Mouse (Mus musculus): ENCODE results near the gene Tnp1.

- TF ChIP-seq CTCF (IDR thresholded peaks at IDR 0.05; ENCODE audit: low read depth, low read length) = no peak
- TF ChIP-seq POLR2A (IDR thresholded peaks at IDR 0.05; ENCODE audit: extremely low read depth, insufficient read depth, low read length) = no peak
Measured at GRCm38 (mm10) chr1:72974226-72974625, 41.5 kb downstream of the Tnp1 start.
